Mouse (Mus musculus) right cerebral cortex, postnatal 4 days (tissue): Measurements from ENCODE around the gene Rbsn.

Source experiments
- DNase-seq: peaks from one replicate; pipeline ENCODE4 v3.0.0-alpha.2; 2022

Gene Rbsn

DNA sequence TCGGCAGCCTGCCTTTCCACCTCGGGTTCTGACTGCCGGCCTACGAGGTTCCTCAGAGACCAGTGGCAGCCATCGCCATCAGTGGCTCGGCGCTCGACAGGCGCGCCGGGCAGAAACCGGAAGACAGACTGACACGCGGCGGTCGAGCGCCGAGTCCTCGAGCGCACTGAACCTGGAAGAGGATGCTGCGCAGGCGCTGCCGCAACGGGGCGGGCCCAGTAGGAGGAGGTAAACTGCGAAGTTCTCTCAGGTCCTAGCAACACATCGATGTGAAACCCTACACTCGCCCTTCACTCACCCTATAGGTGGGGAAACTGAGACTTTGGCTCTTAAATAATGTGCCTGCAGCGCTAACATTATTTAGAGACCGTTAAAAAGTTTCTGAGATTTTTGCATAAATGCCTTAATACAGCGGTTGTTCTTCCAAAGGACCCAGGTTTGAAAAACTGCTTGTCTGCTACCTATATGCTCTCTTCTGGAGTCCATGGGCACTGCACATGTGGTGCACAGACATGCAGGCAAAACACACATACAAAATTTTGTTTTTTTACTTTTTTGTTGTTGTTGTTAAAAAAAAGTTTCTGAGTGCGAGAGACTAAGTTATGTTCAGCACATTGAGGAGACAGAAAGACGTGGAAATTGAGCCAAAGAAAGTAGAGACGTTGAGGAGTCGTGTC lies at the start of gene Rbsn:
Rbsn (minus strand) TSS at position 153 of the 677 bp plus-strand sequence.
- DNase-seq = peak; percentile 84

DNA sequence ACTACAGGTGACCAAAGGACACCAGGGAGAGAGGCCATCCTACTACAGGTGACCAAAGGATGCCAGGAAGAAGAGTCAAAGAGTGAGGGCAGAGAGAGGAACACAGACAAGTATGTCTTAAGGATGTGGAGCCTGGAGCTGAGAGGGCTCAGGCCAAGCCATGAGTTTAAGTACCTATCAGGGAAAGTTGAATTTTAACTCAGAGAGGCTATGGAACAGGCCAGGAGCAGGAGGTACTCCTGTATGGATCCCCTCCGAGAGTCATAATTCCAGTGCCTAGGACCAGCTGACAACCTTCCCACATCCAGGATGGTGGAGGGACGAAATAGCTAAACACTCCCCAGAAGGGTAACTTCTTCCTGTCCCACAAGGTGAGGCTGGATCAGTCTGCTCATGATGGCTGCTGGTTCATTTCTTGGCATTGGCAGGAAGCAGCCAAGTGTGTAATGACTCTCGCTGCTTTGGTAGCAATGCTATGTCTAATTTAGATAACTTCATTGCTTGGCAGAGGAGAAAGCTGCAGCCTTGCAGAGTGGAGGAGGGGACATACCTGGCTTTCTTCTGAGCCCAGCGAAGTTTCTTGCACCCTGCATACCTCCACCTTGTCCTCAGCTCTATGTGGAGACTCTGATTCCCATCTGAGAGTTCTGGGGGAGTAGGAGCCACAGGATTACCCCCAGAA lies 46.6 kb upstream of the Rbsn start:
- no peak for DNase-seq

DNA sequence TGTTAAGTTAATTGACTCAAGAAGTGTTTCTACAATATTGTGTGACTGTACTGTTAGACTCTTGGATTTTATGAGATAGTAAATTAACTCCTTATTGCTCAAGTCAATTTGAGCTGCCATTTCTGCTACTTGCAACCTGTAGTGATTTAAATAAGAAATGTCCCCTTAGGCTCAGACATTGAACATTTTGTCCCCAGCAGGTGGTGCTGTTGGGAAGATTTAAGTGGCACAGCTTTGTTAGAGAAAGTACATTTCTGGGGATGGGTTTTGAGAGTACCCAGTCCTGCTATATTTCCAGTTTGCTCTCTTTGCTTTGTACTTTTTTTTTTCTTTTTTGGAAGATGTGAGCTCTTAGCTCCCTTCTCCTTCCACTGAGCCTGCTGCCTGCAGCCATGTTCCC lies 40.6 kb upstream of the Rbsn start:
- no peak for DNase-seq

DNA sequence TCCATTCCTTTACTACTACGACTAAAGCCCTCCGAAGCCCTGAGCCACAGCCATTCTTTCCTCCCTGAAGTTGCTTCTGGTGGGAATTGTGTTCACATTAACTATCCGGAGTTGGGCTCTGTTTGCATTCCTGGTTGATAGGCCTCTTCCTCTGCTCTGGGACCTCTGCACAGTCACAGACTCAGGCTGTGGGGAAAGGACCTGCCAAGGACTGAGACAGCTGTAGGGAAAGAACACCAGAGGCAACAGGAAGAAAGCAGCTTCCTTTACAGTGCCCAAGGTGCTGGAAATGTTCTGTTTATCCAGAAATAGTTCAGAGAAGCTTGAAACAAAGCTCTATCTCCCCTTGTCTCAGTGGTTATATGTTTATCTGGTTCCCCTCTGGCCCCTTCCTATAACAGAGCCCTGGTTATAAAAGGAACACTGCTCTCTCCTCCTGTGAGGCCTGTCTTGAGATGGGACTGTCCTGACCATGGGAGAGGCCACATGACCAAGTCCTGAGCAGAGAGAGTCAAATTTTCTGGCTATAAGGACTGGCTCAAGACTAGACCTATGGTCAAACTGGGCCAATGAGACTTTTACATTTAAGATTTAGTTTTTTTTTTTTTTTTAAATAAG lies 38.6 kb upstream of the Rbsn start:
- DNase-seq = no peak

DNA sequence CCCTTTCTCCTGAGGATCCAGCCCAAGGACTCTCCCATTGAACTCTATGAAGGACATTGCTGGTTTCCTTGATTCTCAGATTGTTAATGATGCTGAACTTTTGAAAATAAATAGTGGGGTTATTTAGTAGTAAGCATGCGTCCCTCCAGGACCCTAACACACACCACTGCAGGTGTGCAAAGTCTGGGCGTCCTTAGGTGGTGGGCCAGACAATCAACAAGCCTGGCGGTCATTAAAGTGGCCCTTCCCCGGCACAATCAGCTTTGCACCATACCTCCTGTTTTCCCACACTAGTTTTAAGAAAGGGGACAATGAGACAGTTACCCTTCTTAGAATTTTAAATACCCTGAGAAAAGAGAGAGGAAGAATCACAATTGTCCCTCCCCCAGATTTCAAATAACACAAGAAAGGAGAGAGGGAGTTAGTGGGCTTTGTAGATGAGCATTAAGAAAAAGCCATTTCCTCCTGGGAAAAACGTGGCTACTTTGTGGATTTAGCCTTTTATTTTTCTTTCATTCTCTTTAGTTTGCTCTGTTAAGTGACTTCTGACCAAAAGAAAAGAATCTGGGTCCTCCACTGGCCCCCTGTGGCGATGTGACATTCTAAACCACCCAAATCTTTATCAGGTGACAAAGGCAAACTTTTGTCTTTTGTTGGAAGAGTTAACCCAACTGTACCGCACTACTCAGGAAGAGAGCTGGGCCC lies 32.6 kb upstream of the Rbsn start:
- no peak for DNase-seq

DNA sequence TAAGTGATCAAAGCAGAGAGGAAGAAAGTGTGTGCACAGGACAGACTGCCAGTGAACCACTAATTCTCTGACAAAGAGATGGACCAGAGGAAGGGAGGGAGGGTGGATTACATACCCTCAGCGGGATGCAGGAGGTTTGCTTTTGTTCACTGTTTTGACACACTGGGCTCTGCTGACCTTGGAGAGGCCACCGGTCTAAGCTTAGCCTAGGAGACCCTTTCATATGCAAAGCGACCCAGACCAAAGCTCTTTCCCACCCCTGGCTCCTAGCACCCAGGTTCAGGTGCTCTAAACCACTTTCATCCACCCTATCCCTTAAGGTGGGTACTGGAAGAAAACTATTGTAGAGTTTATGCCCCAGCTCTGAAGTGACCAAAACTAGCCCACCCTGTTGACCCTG lies 31.6 kb upstream of the Rbsn start:
- no peak for DNase-seq

DNA sequence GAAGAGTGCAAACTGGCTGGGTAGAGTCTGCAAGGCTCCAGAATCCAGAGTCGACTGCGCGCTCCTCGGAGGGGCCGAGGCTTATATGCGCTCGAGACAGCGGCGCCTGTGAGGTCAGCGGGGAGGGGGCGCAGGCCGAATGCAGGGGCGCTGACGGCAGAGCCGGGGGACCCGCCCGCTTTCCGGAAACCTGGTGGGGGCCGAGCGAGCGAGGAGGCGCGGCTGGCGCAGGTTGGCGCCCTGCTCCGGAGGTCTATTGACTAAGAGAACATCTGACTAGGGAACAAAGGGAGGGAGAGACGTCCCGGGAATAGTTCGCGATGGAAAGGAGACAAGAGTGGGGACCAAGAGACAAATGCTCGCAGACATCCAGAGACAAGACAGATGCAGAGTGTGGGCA lies 29.9 kb upstream of the Rbsn start, which contains the start of gene Trh:
Trh (minus strand) TSS at position 60 of the 400 bp plus-strand sequence.
- no peak for DNase-seq

DNA sequence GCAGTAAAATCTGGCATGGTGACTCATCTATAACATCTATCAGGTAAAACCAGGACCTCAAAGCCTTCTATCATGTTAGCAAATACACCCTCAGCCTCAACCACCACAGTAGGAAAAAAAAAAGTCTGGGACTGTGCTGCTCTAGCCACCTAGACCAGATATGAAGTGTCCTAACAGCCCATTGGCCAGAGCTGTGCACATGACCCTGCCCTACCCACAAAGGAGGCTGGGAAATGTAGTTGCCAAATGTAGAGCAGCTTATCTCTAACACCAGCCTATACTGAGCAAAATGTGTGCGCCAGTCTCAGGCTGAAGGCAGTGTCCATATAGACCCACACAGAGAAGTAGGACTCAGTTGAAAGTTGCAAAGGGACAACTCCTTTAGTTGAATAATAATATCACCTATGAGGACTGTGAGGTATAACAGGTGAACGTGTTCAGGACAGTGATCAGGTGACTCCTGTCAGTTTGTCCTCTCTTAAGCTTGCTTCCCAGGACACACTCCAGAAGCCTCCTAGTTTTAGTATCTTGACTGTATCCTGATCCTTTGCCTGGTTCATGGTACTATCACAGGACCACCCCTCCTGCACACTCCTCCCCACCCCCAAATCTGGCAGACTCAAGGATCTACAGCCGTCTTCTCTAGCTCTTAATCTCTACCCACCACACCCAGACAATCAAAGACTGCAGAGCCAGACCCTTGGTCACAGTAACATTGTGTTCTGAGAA lies 26.6 kb upstream of the Rbsn start:
- peak; percentile 26 for DNase-seq

DNA sequence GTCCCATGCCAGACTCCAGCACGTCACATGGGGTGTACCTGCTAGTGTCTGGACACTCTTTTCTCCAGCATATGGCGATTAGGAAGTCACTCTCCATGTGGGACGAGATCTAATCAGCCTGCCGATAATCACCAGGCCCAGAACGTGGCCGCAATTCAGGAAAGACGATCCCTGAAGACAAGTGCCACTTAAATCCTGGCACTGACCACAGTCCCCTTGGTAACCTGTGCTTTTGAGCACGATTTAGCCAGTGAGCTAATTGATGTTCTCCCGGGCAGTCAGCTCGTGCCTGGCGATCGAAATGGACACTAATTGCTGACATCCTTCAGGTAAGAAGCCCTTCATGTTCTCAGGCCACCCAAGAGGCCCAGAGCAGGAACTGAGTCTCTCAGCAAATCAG lies 20.3 kb upstream of the Rbsn start:
- no peak for DNase-seq

DNA sequence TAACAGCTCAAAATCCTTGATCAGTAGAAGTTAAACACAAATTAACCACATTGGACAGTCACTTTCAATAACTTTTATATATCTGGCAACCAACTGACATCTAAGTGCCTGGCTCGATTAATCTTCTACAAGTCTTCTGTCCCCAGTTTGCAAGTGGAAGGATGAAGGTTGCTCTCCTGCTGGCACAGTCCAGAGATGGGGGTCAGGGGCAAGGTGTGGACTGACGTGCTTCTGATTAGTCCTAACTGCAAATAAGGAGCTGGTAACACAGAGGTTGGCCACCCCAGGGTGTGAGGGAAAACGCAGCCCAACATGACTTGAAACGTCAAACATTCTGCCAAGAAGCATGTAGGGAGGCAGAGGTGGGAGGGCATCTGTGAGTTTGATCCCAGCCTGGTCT lies 17.0 kb upstream of the Rbsn start:
- DNase-seq = no peak

DNA sequence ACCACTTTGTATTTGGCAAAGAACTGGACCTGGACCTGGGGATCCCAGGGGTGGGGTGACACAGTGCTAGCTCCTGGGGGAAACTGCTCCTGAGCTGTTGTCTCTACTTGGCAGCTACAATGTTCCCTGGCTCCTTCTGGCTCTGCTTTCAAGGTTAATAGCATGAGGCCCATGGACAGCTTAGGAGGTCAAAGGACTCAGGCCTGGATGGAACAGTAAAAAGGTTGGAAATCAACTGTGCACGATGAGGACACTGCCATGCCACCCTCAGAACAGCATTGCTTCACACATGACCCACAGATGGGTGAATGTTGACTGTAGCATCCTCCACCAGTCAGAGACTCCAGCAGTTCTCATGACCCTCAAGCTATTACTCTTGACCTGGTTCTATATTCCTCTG lies 16.6 kb upstream of the Rbsn start:
- no peak for DNase-seq

DNA sequence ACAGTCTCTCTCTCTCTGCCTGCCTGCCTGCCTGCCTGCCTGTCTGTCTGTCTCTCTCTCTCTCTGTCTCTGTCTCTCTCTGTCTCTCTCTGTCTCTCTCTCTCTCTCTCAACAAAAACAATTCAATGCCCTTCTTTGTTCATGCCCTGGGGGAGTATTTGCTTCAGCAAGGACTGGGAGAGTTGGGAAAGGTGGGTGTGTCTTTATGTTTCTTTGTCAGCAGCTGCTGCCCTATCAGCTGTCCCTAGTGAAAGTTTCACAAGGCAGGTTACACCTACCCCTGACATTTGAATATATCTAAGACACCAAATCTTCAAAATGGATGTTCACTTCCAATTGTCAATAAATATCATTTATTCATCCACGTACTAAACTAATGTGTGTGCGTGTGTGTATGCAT lies 14.9 kb upstream of the Rbsn start:
- no peak for DNase-seq

DNA sequence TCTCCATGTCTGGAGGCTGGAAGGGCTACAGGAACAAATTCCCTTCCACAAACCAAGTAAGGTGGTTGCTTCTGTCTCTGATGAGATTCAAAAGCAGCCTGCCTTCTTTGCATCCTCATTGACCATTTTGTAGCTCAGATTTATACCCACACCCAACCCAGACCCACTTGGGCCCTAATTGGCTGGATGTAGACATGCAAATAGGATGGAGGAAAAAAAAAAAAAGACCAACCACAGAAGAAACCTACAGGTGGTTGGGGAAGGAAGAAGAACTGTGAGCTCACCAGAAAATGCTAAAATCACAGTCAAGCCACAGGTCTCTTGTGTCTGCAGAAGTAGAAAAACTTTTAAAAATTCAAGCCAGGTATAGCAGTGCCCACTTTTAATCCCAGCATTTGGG lies 14.4 kb upstream of the Rbsn start:
- no peak for DNase-seq

DNA sequence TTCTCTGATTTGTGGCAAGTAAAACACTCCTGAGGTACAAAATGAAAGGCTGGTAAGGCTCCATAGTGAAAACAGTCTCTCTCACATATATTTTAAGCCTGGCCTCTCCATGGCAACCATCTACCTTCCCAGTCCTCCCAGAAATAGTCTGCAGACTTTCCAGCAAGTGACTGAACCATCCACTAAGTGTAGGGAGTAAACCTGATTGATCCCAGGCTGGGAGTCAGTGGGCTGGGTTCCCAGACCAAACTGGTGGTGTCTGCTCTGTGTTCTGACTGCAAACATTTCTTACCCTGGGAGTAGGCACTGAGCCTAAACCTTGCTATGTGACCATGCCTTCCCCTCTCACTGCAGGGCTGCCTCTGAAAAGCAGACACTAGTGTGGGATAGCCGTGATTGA lies 10.3 kb upstream of the Rbsn start:
- DNase-seq = no peak

DNA sequence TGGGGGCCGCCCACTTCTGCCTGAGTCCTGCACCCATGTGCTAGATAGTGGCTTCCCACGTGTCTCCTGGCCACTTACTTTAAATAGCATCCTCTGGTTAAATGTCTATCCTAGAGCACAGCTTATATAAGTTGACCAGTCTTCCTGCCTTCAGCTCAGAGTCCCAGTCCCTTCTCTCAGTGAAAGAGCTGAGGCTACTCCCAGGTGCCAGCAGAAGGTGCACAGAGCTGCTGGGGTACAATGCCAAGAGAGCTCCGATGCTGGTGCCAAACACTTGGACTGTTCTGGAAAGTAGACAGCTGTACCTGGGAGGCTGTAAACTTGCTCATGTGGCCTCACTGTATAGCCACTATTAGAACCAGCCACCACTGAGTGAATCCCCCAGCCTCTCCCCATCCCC lies 7.3 kb upstream of the Rbsn start:
- no peak for DNase-seq

DNA sequence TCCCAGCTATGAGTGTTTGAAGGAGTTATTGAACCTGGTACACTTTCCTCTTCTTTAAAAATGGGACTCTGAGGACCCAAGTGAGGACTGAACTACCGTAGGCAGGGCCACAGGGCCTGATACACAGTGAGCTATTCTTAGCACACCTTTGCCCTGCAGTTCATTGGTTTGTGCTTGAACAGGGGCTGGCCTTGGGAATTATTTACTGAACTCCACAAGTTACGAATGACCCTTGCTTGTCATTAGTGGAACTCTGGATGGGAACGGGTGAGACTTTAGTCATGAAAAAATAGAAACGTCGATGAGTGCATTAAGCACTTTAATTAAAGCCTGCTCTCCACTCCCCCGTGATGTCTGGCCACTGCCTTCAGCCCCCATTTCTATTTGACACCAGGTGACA lies 6.9 kb upstream of the Rbsn start:
- no peak for DNase-seq

DNA sequence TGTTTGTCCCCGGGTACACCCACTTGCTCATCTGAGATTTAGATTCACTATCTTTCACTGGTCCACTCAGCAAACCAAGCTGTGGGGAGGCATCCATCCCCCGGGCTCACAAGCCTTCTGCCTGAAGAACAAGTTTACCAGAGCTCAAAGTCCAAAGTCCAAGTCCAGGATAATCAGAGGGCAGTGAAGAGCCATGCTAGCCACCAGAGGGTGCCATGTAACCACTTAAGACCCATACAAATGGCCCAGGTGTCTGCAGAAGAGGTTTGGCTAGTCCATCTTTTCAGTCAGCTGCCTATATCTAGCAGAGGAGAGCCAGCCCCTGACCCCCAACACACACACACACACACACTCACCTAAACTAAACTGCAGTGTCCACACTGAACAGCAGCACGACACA lies 4.7 kb upstream of the Rbsn start:
- peak; percentile 25 for DNase-seq

DNA sequence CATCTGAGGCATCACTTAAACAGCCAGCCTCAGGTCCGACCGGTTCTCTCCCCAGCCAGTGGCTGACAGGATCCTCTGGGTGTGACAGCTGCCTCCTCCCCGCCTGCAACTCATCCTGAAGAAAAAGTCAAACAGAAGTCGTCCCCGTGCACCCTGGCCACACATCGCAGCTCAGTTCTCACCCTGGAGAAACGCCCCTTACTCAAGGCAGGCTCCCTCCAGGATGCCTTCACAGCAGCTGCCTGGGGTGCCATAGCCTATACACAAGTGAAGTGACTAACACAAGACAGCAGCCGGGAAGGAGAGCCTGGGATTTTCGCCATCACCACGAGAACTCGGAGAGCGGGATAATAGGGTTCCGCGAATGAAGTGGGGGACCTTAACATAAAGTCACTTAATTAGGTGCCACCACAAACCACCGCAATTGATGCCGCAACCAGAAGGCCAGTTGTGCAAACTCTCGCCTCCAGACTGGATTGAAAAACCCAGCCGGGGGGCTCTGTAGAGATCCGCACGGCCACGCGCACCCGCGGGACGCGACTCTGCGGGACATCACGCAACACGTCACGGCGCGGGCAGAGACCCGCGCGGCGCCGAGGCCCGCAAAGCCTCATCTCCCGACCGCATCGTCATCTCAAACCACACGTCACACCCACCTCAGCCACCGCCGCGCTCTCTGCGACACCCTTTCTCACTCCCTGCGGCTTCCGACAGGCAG lies 511 bp downstream of the Rbsn start:
- no peak for DNase-seq

DNA sequence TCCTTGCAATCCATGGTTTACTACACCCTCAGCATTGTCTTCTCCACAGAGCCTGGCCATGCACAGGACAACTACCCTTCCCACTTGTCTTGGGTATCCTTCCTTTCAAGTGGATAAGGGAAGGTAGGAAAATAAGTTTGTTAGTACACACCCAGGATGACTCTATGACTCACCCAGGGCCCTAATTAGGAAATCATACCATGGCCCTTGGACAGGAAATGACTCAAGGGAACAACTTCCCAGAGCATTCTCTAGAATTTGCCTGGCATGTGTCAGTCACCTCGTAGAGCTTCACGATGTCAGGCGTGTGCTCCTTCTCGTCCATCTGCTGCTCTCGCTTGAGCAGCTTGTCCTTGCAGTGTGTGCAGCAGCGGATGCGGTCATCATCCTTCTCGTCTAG lies 15.3 kb downstream of the Rbsn start:
- no peak for DNase-seq

DNA sequence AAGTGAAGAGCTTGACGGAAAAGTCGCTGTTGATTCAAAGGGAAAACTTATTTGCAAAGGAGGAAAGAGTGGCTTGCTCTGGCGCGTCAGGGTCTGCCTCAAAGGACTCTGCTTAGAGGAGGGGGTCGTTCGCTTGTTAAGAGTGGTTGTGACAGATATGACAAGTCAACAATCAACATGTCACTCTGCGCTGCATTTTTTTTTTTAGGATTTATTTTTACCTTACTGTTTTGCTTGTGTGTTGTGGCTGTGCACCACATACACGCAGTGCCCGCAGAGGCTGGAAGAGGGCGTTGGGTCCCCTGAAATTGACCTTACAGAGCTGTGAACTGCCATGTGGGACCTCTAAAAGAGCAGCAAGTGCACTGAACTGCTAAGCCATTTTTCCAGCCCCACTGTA lies 30.5 kb downstream of the Rbsn start:
- no peak for DNase-seq

DNA sequence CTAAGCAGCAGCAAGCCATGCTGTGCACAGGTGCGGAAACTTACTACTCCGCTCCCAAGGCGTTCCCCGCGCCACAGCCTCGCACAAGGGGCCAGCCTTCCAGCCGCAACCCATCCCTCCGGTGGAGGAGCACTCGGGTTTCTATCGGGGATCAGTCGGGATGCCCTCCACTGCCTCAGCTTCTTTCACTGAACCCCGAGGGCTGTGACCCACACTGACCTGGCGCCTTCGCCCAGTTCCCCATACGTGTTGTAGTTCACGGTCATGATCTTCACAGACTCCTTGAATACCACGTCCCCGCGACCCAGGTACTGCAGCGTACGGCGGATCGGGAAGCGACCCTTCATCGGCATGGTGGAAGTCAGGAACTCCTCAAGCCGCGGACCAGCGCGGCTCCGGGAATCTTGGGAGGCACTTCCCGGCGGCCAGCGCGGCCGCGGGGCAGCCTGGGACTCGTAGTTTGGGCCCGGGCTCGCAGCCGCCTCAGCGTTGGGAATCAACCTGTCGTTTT lies 31.0 kb downstream of the Rbsn start, which contains the start of gene Mrps25:
Mrps25 (minus strand) TSS at position 413 of the 511 bp plus-strand sequence.
- DNase-seq = peak; percentile 76

DNA sequence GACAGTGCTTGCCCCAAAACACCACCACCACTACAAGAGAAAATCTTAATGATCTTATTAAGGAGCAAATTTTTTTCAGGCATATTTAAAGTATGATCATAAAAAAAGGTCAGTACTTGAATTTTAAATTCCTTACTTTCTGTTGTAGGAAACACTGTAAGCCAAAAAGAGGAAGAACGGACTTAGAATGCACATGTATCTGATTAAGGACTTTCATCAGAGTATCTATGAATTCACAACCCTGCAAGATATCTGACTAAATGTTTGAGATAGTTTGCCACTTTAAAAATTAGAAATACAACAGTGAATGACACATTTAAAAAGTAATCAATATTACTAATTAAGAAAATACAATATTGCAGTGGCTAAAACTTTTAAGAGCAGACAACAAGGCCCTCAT lies 38.3 kb downstream of the Rbsn start:
- no peak for DNase-seq
